Mouse (Mus musculus): Measurements from ENCODE around the gene Atg7. TPM values are rescaled to one million over a fixed set of nuclear protein-coding genes. Genes with fewer than 3 reads are reported as not detected.

Gene Atg7
- polyA plus RNA-seq, 1 experiment, result 43.3 TPM

DNA sequence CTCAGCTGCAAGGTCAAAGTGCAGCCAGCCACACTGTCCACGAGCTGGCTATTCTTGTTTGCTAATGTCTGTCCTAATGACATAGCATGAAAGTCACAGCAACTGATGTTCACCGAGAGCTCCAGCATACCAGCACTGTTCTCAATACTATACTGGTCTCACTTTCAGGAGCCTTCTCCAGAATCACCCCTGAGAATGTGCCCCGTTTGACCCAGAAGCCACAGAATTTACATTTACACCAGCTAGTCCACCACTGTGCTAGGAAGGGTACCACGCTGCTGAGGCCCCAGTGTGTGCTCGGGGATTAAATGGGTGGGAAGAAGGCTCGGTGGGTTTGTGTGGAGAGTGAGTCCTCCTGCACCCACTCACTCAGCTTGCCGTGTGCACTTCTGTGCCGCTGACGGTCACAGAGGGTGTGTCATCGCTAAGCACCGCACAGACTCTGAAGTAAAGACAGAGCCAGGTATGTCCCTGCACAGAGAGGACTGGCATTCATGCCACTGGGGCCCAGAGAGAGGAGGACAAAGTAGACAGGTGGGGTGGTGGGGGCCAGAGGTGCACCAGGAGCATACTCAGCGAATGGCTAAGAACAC, 204.8 kb downstream of the Atg7 start:
- TF ChIP-seq CTCF (IDR thresholded peaks at IDR 0.05; ENCODE audit: control insufficient read depth, insufficient read depth, low read length) (no peak), POLR2A (IDR thresholded peaks at IDR 0.05; ENCODE audit: borderline replicate concordance, control insufficient read depth, low read depth, low read length) (no peak)
- no peak overlapping the region for H3K27ac ChIP-seq (ENCODE audit: control insufficient read depth, insufficient read depth, low read depth, low read length, poor library complexity)
- 82% methylated on average over 12 of the region's 12 CpGs for WGBS
- no peak overlapping the region for H3K4me3 ChIP-seq (replicated peaks; ENCODE audit: control insufficient read depth, low read depth, low read length)
- H3K4me1 ChIP-seq (ENCODE audit: control insufficient read depth, insufficient read depth, low read length), result peaks cover 3% of the 10 kb centered on the region

DNA sequence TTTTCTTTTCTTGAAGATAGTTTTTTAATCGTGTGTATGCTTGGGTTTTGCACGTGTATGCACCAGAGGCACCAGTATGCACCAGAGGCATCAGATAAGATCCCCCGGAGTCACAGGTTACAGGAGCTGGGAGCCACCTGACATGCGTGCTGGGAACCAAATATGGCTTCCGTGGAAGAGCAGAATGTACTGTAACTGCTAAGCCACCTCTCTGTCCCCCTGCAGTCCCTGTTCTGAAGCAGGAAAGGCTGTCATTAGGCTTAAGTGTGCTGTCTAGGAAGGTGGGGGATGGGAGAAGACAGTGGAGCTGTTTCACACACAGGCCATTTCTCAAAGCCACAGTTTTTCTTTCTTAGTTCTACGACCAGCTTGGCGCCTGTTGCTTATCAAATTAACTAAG, 205.9 kb downstream of the Atg7 start:
- Histone ChIP-seq H3K4me3 (replicated peaks; ENCODE audit: control insufficient read depth, low read depth, low read length) (no peak overlapping the region), H3K27ac (ENCODE audit: control insufficient read depth, insufficient read depth, low read depth, low read length, poor library complexity) (no peak overlapping the region), H3K4me1 (ENCODE audit: control insufficient read depth, insufficient read depth, low read length) (peaks cover 3% of the 10 kb centered on the region)
- TF ChIP-seq POLR2A (IDR thresholded peaks at IDR 0.05; ENCODE audit: borderline replicate concordance, control insufficient read depth, low read depth, low read length) (no peak), CTCF (IDR thresholded peaks at IDR 0.05; ENCODE audit: control insufficient read depth, insufficient read depth, low read length) (no peak)
- WGBS, result 8% methylated on average over 7 of the region's 7 CpGs

- H3K4me1 ChIP-seq (ENCODE audit: control insufficient read depth, insufficient read depth, low read length), result peaks cover 3% of the 10 kb centered on the region
- H3K4me3 ChIP-seq (replicated peaks; ENCODE audit: control insufficient read depth, low read depth, low read length), result no peak overlapping the region
- whole genome bisulfite sequencing, result 18% methylated on average over 8 of the region's 8 CpGs
- no peak for TF ChIP-seq CTCF (IDR thresholded peaks at IDR 0.05; ENCODE audit: control insufficient read depth, insufficient read depth, low read length)
- no peak for TF ChIP-seq POLR2A (IDR thresholded peaks at IDR 0.05; ENCODE audit: borderline replicate concordance, control insufficient read depth, low read depth, low read length)
- no peak overlapping the region for H3K27ac ChIP-seq (ENCODE audit: control insufficient read depth, insufficient read depth, low read depth, low read length, poor library complexity)
Measured at GRCm38 (mm10) chr6:114849787-114850186, 206.9 kb downstream of the Atg7 start.

DNA sequence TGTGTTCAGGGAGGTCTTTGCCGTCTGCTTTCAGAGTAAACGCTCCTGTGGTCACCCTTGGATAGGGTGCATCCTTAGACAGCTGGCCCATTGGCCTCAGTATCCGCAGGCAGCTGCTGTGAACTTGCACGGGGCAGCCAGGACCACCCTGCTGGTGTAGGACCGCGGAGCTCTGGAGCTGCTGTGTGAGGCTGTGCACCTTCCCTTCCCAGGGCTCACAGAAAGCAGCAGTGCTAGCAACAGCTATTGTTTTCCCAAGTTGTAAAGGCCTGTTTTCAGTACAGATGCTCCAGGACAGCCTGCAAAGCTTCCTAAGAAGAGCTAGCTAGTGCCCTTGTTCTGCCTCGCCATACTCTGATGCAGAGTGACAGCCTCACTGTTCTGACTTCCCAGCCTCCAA, 208.8 kb downstream of the Atg7 start:
- TF ChIP-seq POLR2A (IDR thresholded peaks at IDR 0.05; ENCODE audit: borderline replicate concordance, control insufficient read depth, low read depth, low read length) (no peak), CTCF (IDR thresholded peaks at IDR 0.05; ENCODE audit: control insufficient read depth, insufficient read depth, low read length) (no peak)
- H3K27ac ChIP-seq (ENCODE audit: control insufficient read depth, insufficient read depth, low read depth, low read length, poor library complexity), result no peak overlapping the region
- peaks cover 3% of the 10 kb centered on the region for H3K4me1 ChIP-seq (ENCODE audit: control insufficient read depth, insufficient read depth, low read length)
- 90% methylated on average over 7 of the region's 7 CpGs for WGBS
- no peak overlapping the region for H3K4me3 ChIP-seq (replicated peaks; ENCODE audit: control insufficient read depth, low read depth, low read length)

DNA sequence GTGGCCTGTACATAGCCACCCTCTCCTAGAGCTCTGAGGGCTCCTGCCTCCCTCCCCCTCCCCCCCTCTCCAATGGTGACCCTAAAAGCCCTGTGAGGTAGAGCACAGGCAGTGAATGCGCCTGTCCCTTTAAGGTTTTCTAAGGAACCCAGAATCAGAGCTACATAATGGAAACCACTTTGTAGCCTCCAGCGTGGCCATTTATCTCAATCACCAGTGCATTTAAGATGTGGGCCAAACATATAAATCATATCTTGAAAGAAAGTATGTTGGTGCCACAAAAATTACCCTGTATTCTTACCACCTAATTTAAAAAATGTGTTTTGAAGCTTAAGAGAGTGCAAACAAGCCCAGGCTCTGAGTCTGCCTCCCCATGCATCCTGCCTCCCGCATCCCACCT, 209.8 kb downstream of the Atg7 start:
- TF ChIP-seq POLR2A (IDR thresholded peaks at IDR 0.05; ENCODE audit: borderline replicate concordance, control insufficient read depth, low read depth, low read length), result no peak
- no peak for TF ChIP-seq CTCF (IDR thresholded peaks at IDR 0.05; ENCODE audit: control insufficient read depth, insufficient read depth, low read length)
- WGBS, result 77% methylated on average over 3 of the region's 3 CpGs
- H3K27ac ChIP-seq (ENCODE audit: control insufficient read depth, insufficient read depth, low read depth, low read length, poor library complexity), result no peak overlapping the region
- peaks cover 3% of the 10 kb centered on the region for H3K4me1 ChIP-seq (ENCODE audit: control insufficient read depth, insufficient read depth, low read length)
- H3K4me3 ChIP-seq (replicated peaks; ENCODE audit: control insufficient read depth, low read depth, low read length), result no peak overlapping the region

DNA sequence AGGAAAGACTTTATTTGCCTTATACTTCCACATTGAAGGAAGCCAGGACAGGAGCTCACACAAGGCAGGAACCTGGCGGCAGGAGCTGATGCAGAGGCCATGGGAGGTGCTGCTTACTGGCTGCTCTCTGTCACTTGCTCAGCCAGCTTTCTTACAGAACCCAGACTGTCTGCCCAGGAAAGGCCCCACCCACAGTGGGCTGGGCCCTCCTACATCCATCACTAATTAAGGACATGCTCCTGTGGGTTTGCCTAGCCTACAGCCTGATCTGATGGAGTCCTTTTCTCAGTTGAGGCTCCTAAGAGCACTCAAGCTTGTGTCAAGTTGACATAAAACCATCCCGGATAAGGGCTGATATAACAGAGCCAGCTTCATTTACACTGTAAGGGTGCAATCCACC, 211.5 kb downstream of the Atg7 start:
- Histone ChIP-seq H3K4me3 (replicated peaks; ENCODE audit: control insufficient read depth, low read depth, low read length) (no peak overlapping the region), H3K27ac (ENCODE audit: control insufficient read depth, insufficient read depth, low read depth, low read length, poor library complexity) (no peak overlapping the region), H3K4me1 (ENCODE audit: control insufficient read depth, insufficient read depth, low read length) (peaks cover 3% of the 10 kb centered on the region)
- TF ChIP-seq POLR2A (IDR thresholded peaks at IDR 0.05; ENCODE audit: borderline replicate concordance, control insufficient read depth, low read depth, low read length), result no peak
- TF ChIP-seq CTCF (IDR thresholded peaks at IDR 0.05; ENCODE audit: control insufficient read depth, insufficient read depth, low read length), result no peak
- WGBS, result 77% methylated on average over 2 of the region's 2 CpGs

- H3K4me1 ChIP-seq (ENCODE audit: control insufficient read depth, insufficient read depth, low read length), result no peaks in the 10 kb centered on the region
- WGBS, result 77% methylated on average over 3 of the region's 3 CpGs
- no peak for TF ChIP-seq CTCF (IDR thresholded peaks at IDR 0.05; ENCODE audit: control insufficient read depth, insufficient read depth, low read length)
- no peak for TF ChIP-seq POLR2A (IDR thresholded peaks at IDR 0.05; ENCODE audit: borderline replicate concordance, control insufficient read depth, low read depth, low read length)
Measured at GRCm38 (mm10) chr6:114855644-114856043, 212.7 kb downstream of the Atg7 start.

GRCm38 (mm10) chr6:114856501-114856900, 213.6 kb downstream of the Atg7 start:
- TF ChIP-seq CTCF (IDR thresholded peaks at IDR 0.05; ENCODE audit: control insufficient read depth, insufficient read depth, low read length) (no peak), POLR2A (IDR thresholded peaks at IDR 0.05; ENCODE audit: borderline replicate concordance, control insufficient read depth, low read depth, low read length) (no peak)
- Histone ChIP-seq H3K27ac (ENCODE audit: control insufficient read depth, insufficient read depth, low read depth, low read length, poor library complexity) (no peak overlapping the region), H3K4me3 (replicated peaks; ENCODE audit: control insufficient read depth, low read depth, low read length) (no peak overlapping the region), H3K4me1 (ENCODE audit: control insufficient read depth, insufficient read depth, low read length) (no peaks in the 10 kb centered on the region)
- 75% methylated on average over 4 of the region's 4 CpGs for WGBS

More at GRCm38 (mm10) chr6:114855644-114856043, 212.7 kb downstream of the Atg7 start:
- no peak overlapping the region for H3K4me3 ChIP-seq (replicated peaks; ENCODE audit: control insufficient read depth, low read depth, low read length)
- H3K27ac ChIP-seq (ENCODE audit: control insufficient read depth, insufficient read depth, low read depth, low read length, poor library complexity), result no peak overlapping the region
